Mouse (Mus musculus) neural tube, embryonic 11.5 days (tissue): ENCODE data around the gene Tm7sf3. TPM values are rescaled to one million over a fixed set of nuclear protein-coding genes. Genes with fewer than 3 reads are reported as not detected.

ENCODE experiments used
- ATAC-seq: fragments of 200-750 bp; cut with Nextera tagmentation; 2 replicates; pipeline ENCODE4 v1.8.0; 2017; ENCODE audit warnings: moderate number of reproducible peaks, mild to moderate bottlenecking, moderate TSS enrichment, moderate library complexity; ENCODE audit not compliant: insufficient read depth, low FRiP score, low TSS enrichment
- DNase-seq: peaks from one replicate; pipeline ENCODE4 v3.0.0-alpha.2; 2015; ENCODE audit warnings: low spot score
- H3K27ac ChIP-seq: fragments of 300-500 bp; sonication (generic); 2 replicates; pipeline ENCODE4 v1.5.1; 2014; ENCODE audit warnings: low read depth, mild to moderate bottlenecking, low read length
- H3K27me3 ChIP-seq: fragments of 300-500 bp; sonication (generic); 2 replicates; pipeline ENCODE4 v1.6.1; 2014; ENCODE audit warnings: mild to moderate bottlenecking, low read length, mixed read lengths; ENCODE audit not compliant: control insufficient read depth, insufficient read depth
- H3K36me3 ChIP-seq: fragments of 300-500 bp; sonication (generic); 2 replicates; pipeline ENCODE4 v1.6.1; 2014; ENCODE audit warnings: mild to moderate bottlenecking, low read length, moderate library complexity, mixed read lengths; ENCODE audit not compliant: control insufficient read depth, insufficient read depth
- H3K4me1 ChIP-seq: fragments of 300-500 bp; sonication (generic); 2 replicates; pipeline ENCODE4 v1.6.1; 2014; ENCODE audit warnings: low read length, mixed read lengths; ENCODE audit not compliant: control insufficient read depth, insufficient read depth
- H3K4me2 ChIP-seq: fragments of 300-500 bp; sonication (generic); 2 replicates; pipeline ENCODE4 v1.6.1; 2014; ENCODE audit warnings: low read depth, mild to moderate bottlenecking, moderate library complexity
- H3K4me3 ChIP-seq: fragments of 300-500 bp; sonication (generic); 2 replicates; pipeline ENCODE4 v1.5.1; 2014; ENCODE audit warnings: low read depth, low read length
- H3K9ac ChIP-seq: fragments of 300-500 bp; sonication (generic); 2 replicates; pipeline ENCODE4 v1.6.1; 2014; ENCODE audit warnings: mild to moderate bottlenecking, low read length
- H3K9me3 ChIP-seq: fragments of 300-500 bp; sonication (generic); 2 replicates; pipeline ENCODE4 v1.6.1; 2016; ENCODE audit warnings: low read length; ENCODE audit not compliant: control insufficient read depth
- WGBS: fragments of 180-500 bp; shearing (Covaris S2); extraction: QIAGEN DNeasy Blood & Tissue Kit; methylation state at CpG from one replicate; pipeline ENCODE4 v1.1.7; 2014; 5-methylcytosine and 5-hydroxymethylcytosine counted together
- polyA plus RNA-seq: library from polyadenylated mRNA; unstranded; fragments of >200 nt; fragmentation: Nextera tagmentation; extraction: Ambion mirVana; gene quantifications from 2 replicates; pipeline ENCODE4 v1.2.1, GENCODE M21; 2014

Gene Tm7sf3
- polyA plus RNA-seq, 1 experiment from 2014 or later: 26.7 TPM

GRCm38 (mm10) chr6:146674881-146675536 lies 32.4 kb upstream of the Tm7sf3 start:
- H3K36me3 ChIP-seq: no peaks in the 10 kb centered on the region
- no peak overlapping the region for H3K4me2 ChIP-seq
- H3K4me1 ChIP-seq: no peaks in the 10 kb centered on the region
- DNase-seq: no peak
- no peak overlapping the region for H3K9ac ChIP-seq
- H3K27ac ChIP-seq: no peak overlapping the region
- H3K9me3 ChIP-seq: no peaks in the 10 kb centered on the region
- WGBS: 82% methylated on average over 4 of the region's 4 CpGs
- no peaks in the 10 kb centered on the region for H3K27me3 ChIP-seq
- H3K4me3 ChIP-seq: no peak overlapping the region
- no peak for ATAC-seq

DNA sequence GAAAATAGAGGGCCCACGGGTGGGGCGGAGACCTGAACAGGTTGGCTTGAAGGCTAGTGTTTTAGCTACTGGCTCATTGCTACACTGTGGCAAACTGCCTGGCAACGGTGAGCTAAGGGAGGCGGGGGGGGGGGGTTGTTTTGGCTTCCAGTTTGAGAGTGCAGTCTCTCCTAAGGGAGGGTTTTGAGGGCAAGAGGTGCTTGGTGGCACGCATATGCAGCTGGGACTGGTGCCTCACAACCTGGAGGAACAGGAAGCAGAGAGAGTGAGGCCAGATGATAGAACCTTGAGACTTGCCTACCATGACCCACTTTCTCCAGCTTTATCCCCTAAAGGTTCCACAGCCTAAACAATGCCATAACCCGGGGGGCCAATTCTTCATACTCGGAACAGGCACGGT lies 31.8 kb upstream of the Tm7sf3 start:
- ATAC-seq (no peak), DNase-seq (no peak)
- H3K36me3 ChIP-seq: no peaks in the 10 kb centered on the region
- no peaks in the 10 kb centered on the region for H3K4me1 ChIP-seq
- H3K9me3 ChIP-seq: no peaks in the 10 kb centered on the region
- WGBS: 87% methylated on average over 8 of the region's 8 CpGs
- H3K4me3 ChIP-seq: no peak overlapping the region
- no peak overlapping the region for H3K9ac ChIP-seq
- no peaks in the 10 kb centered on the region for H3K27me3 ChIP-seq
- no peak overlapping the region for H3K27ac ChIP-seq
- no peak overlapping the region for H3K4me2 ChIP-seq

DNA sequence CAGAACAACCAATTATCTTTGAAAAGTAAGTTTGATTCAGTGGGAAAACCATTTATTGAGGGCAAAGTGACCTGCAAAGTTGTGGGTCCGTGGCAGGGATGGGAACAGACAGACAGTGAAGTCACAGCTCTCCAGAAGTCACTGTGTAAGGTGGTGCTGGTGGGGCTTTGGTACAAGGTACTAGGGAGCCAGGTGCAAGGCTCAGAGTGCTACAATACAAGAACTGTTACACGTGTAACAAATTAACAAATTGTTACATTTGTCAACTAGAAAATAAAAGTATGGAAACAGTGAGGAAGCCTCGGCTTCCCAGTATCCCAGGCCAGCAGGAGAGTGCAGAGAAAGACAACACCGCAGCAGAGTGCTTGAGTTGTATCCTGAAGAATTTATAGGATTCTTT lies 31.1 kb upstream of the Tm7sf3 start:
- no peak for DNase-seq
- H3K9ac ChIP-seq: no peak overlapping the region
- WGBS: 75% methylated on average over 4 of the region's 4 CpGs

DNA sequence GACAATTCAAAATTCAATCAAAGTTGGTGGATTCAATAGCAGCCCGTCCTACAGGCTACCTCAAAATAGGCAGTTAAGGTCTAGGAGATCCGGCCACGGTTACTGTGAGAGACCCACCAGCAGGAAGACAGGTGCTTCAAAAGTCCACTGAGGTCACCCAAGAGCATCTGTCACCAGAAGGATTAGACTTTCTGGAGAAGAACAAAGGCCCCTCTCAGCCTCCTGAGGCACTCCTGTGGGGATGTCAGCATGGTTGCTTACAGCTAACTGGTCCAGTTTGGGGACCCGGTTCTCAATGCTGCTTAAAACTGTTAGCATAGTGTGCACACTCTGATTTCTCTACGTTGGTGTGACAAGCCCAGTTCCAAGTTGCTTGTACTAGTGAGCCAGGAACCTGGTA lies 29.5 kb upstream of the Tm7sf3 start:
- DNase-seq (no peak), ATAC-seq (no peak)
- Histone ChIP-seq H3K27ac (no peak overlapping the region), H3K9ac (no peak overlapping the region), H3K36me3 (no peaks in the 10 kb centered on the region), H3K9me3 (no peaks in the 10 kb centered on the region), H3K4me1 (no peaks in the 10 kb centered on the region), H3K4me2 (no peak overlapping the region), H3K4me3 (no peak overlapping the region), H3K27me3 (no peaks in the 10 kb centered on the region)
- WGBS: 75% methylated on average over 5 of the region's 5 CpGs

More for the DNA sequence above, 31.1 kb upstream of the Tm7sf3 start:
- no peak overlapping the region for H3K4me3 ChIP-seq
- H3K27ac ChIP-seq: no peak overlapping the region
- H3K4me1 ChIP-seq: no peaks in the 10 kb centered on the region
- ATAC-seq: no peak
- H3K9me3 ChIP-seq: no peaks in the 10 kb centered on the region
- no peaks in the 10 kb centered on the region for H3K36me3 ChIP-seq
- no peak overlapping the region for H3K4me2 ChIP-seq
- no peaks in the 10 kb centered on the region for H3K27me3 ChIP-seq

DNA sequence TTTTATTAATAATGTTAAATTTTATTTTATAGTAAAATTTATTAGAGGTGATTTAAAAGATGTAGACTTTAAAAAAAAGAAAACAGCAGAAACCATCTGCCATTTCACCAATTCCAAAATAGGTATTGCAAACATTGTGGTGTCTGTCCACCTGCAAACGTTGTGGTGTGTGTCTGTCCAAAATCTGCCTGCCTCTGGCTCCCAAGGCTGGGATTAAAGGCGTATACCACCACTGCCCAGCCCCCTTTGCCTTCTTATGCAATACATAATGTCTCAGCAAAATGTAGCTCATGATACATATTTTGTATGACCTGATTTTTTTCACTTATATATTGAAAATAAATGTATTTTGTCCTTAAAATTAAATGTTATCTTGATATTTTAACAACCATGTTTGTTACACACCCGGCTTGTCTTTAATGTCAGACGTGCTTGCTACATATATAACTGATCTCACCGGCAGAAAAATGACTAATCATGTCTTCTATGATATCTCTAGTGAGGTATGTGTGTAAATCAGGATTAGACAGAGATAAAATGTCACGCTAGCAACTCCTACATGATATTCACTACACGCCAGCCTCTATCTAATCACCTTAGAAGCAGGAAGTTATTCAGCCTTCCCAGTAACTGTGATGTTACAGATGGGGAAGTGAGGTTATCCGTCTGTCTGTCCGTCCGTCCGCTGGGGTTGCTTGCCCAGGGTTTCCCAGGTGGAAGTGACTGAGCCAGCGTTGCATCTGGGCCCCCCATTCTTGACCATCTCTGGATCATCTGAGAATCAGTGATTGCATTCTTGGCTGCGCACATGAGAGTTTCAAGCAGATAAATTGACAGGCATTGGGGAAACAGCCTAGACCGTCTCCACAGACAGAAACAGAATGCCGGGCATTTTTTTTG lies 28.6 kb upstream of the Tm7sf3 start:
- no peak overlapping the region for H3K4me3 ChIP-seq
- DNase-seq (no peak), ATAC-seq (no peak)
- no peaks in the 10 kb centered on the region for H3K9me3 ChIP-seq
- no peak overlapping the region for H3K4me2 ChIP-seq
- 91% methylated on average over 15 of the region's 15 CpGs for WGBS
- H3K4me1 ChIP-seq: no peaks in the 10 kb centered on the region
- H3K27me3 ChIP-seq: no peaks in the 10 kb centered on the region
- no peak overlapping the region for H3K9ac ChIP-seq
- H3K27ac ChIP-seq: no peak overlapping the region
- no peaks in the 10 kb centered on the region for H3K36me3 ChIP-seq

GRCm38 (mm10) chr6:146668606-146669005 lies 26.0 kb upstream of the Tm7sf3 start:
- no peaks in the 10 kb centered on the region for H3K4me1 ChIP-seq
- H3K9ac ChIP-seq: no peak overlapping the region
- H3K4me2 ChIP-seq: no peak overlapping the region
- H3K4me3 ChIP-seq: no peak overlapping the region
- H3K36me3 ChIP-seq: no peaks in the 10 kb centered on the region
- no peak for DNase-seq
- H3K9me3 ChIP-seq: no peaks in the 10 kb centered on the region
- no peak for ATAC-seq
- H3K27me3 ChIP-seq: no peaks in the 10 kb centered on the region
- H3K27ac ChIP-seq: no peak overlapping the region

DNA sequence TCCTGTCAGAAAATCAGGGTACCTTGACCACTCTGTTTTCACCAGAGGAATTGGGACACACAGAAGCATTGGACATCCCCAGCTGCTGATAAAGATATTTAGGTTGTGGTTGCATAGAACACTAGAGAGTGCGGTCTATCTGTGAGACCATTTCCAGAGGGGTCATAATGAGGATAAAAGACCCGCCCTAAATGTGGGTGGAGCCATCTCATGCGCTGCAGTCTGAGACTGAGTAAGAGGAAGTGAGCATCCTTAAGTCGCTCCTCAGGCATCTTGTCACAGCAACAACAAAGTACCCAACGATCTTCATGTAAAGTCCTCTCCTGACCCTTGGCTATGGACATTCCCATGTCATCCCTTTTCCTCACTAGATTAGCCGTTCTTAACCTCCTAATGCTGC lies 24.2 kb upstream of the Tm7sf3 start:
- Histone ChIP-seq H3K4me2 (no peak overlapping the region), H3K4me3 (no peak overlapping the region), H3K4me1 (no peaks in the 10 kb centered on the region), H3K9me3 (no peaks in the 10 kb centered on the region), H3K27ac (no peak overlapping the region), H3K27me3 (no peaks in the 10 kb centered on the region), H3K36me3 (no peaks in the 10 kb centered on the region), H3K9ac (no peak overlapping the region)
- DNase-seq (no peak), ATAC-seq (no peak)
- WGBS: 84% methylated on average over 6 of the region's 6 CpGs

GRCm38 (mm10) chr6:146665408-146665807 lies 22.8 kb upstream of the Tm7sf3 start:
- Histone ChIP-seq H3K27me3 (no peaks in the 10 kb centered on the region), H3K27ac (no peak overlapping the region), H3K9me3 (no peaks in the 10 kb centered on the region), H3K4me2 (no peak overlapping the region), H3K4me1 (no peaks in the 10 kb centered on the region), H3K9ac (no peak overlapping the region), H3K36me3 (no peaks in the 10 kb centered on the region), H3K4me3 (no peak overlapping the region)
- ATAC-seq (no peak), DNase-seq (no peak)
- WGBS: 71% methylated on average over 2 of the region's 2 CpGs

DNA sequence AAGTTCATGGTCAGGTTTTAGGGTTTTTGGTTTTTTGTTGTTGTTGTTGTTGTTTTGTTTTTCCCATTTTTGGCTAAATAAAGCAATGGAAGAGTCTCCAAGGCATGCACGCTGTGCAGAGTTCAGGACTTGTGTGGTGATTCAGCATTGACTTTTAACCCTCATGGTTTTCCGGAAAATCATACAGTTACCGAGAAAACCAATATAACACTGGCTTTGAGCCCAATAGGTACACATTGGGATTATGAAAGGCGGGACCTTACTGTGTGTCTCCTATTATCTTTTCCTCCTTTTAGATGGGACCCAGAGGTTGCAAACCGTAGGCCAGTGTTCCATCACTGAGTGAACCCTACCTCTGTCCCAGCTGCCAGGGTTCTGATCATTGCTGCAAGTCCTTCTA lies 22.3 kb upstream of the Tm7sf3 start:
- no peaks in the 10 kb centered on the region for H3K4me1 ChIP-seq
- H3K27ac ChIP-seq: no peak overlapping the region
- no peak overlapping the region for H3K9ac ChIP-seq
- H3K4me3 ChIP-seq: no peak overlapping the region
- DNase-seq (no peak), ATAC-seq (no peak)
- H3K27me3 ChIP-seq: no peaks in the 10 kb centered on the region
- H3K4me2 ChIP-seq: no peak overlapping the region
- no peaks in the 10 kb centered on the region for H3K9me3 ChIP-seq
- 94% methylated on average over 5 of the region's 5 CpGs for WGBS
- no peaks in the 10 kb centered on the region for H3K36me3 ChIP-seq
